Comparison of ENCODE assay signal across 13 mouse cellular contexts in genomic region chr2:6444723-6445169, GRCm38 (mm10).
DNase-seq lines count a peak whose midpoint lies in the region; ATAC-seq lines count a peak whose summit lies in the region.
"Had no signal": no experiment of that assay in that cellular context is flagged by ENCODE, and none has a peak within 500 bp of the region (broad histone marks: within the 10 kb centered on the region; RNA-seq: fewer than 3 reads in every experiment).

No protein-coding gene starts in this region.

- no peaks in the 10 kb centered on the region for H3K27me3 ChIP-seq in heart, embryonic 10.5 days (ENCODE audit: insufficient read depth, poor library complexity, severe bottlenecking)
- H3K27me3 ChIP-seq in liver, embryonic 13.5 days = no peaks in the 10 kb centered on the region
- no peaks in the 10 kb centered on the region for H3K27me3 ChIP-seq in hindbrain, embryonic 10.5 days (ENCODE audit: insufficient read depth, poor library complexity, severe bottlenecking)
- no peaks in the 10 kb centered on the region for H3K27me3 ChIP-seq in forebrain, embryonic 10.5 days (ENCODE audit: poor library complexity, severe bottlenecking)
- H3K27me3 ChIP-seq: hindbrain, embryonic 12.5 days had no signal

- no peak overlapping the region for H3K4me3 ChIP-seq in heart, embryonic 10.5 days
- peak overlapping the region; percentile 21 for H3K4me3 ChIP-seq in liver, embryonic 13.5 days (replicated peaks)
- H3K4me3 ChIP-seq in hindbrain, embryonic 10.5 days = no peak overlapping the region
- no peak overlapping the region for H3K4me3 ChIP-seq in forebrain, embryonic 10.5 days
- H3K4me3 ChIP-seq: hindbrain, embryonic 12.5 days had no signal

- peak overlapping the region; percentile 25; the same call in 1 of the 2 replicates for H3K27ac ChIP-seq in heart, embryonic 10.5 days
- H3K27ac ChIP-seq in liver, embryonic 13.5 days = peak overlapping the region; percentile 85
- H3K27ac ChIP-seq in hindbrain, embryonic 10.5 days = no peak overlapping the region
- no peak overlapping the region for H3K27ac ChIP-seq in forebrain, embryonic 10.5 days
- H3K27ac ChIP-seq: hindbrain, embryonic 12.5 days had no signal

- H3K36me3 ChIP-seq in heart, embryonic 10.5 days = peaks cover 25% of the 10 kb centered on the region
- peaks cover 23% of the 10 kb centered on the region for H3K36me3 ChIP-seq in liver, embryonic 13.5 days
- peaks cover 38% of the 10 kb centered on the region for H3K36me3 ChIP-seq in hindbrain, embryonic 10.5 days
- peaks cover 40% of the 10 kb centered on the region for H3K36me3 ChIP-seq in forebrain, embryonic 10.5 days (replicated peaks)

- peak overlapping the region; percentile 60 for H3K4me2 ChIP-seq in liver, embryonic 13.5 days
- H3K4me2 ChIP-seq: hindbrain, embryonic 12.5 days; lung, embryonic 14.5 days; midbrain, embryonic 11.5 days had no signal

- ATAC-seq in liver, embryonic 13.5 days (ENCODE audit: low read depth) = peak; percentile 94

- WGBS in heart, embryonic 10.5 days = 45% methylated on average over 4 of the region's 4 CpGs
- WGBS in liver, embryonic 13.5 days (ENCODE audit: insufficient replicate concordance) = 25% methylated on average over 4 of the region's 4 CpGs
- 90% methylated on average over 4 of the region's 4 CpGs for WGBS in hindbrain, embryonic 10.5 days
- WGBS in forebrain, embryonic 10.5 days = 91% methylated on average over 4 of the region's 4 CpGs

- DNase-seq in heart, embryonic 10.5 days (ENCODE audit: low spot score) = no peak
- no peak for DNase-seq in heart, adult 11 months
- DNase-seq in A20 (ENCODE audit: low read depth, low spot score) = peak; percentile 54
- DNase-seq in c-Kit-positive CD71-positive TER-119-negative erythroid progenitor cells, embryonic 14.5 days (ENCODE audit: low read depth) = peak; percentile 66
- DNase-seq in liver, embryonic 13.5 days = peak; percentile 72
- DNase-seq in hindbrain, embryonic 10.5 days (ENCODE audit: low spot score) = no peak
- no peak for DNase-seq in neural tube, embryonic 10.5 days (ENCODE audit: extremely low spot score, low spot score)
- DNase-seq in forebrain, embryonic 10.5 days (ENCODE audit: extremely low spot score, low spot score) = no peak
- DNase-seq: kidney, adult 2 months; lung, embryonic 14.5 days; thymus, postnatal 14 days had no signal

- no peaks in the 10 kb centered on the region for H3K9me3 ChIP-seq in heart, embryonic 10.5 days
- no peaks in the 10 kb centered on the region for H3K9me3 ChIP-seq in liver, embryonic 13.5 days (replicated peaks)
- H3K9me3 ChIP-seq in hindbrain, embryonic 10.5 days = no peaks in the 10 kb centered on the region
- no peaks in the 10 kb centered on the region for H3K9me3 ChIP-seq in forebrain, embryonic 10.5 days
- H3K9me3 ChIP-seq: hindbrain, embryonic 12.5 days had no signal

- peak overlapping the region; percentile 58 for H3K9ac ChIP-seq in liver, embryonic 13.5 days
- H3K9ac ChIP-seq: hindbrain, embryonic 12.5 days; lung, embryonic 14.5 days had no signal

- H3K4me1 ChIP-seq in heart, embryonic 10.5 days = peaks cover 16% of the 10 kb centered on the region
- H3K4me1 ChIP-seq in liver, embryonic 13.5 days (replicated peaks) = peaks cover 56% of the 10 kb centered on the region
- H3K4me1 ChIP-seq in hindbrain, embryonic 10.5 days (replicated peaks) = 0 out of 2 replicates have a peak, but pooled peaks cover 2% of the 10 kb centered on the region
- no peaks in the 10 kb centered on the region for H3K4me1 ChIP-seq in forebrain, embryonic 10.5 days

Comparison
In these comparisons a context has a peak if more than half of its experiments do, and no peak if none do; other contexts are left out.
1. DNase-seq: peak in A20 (single experiment), c-Kit-positive CD71-positive TER-119-negative erythroid progenitor cells, embryonic 14.5 days (single experiment) and liver, embryonic 13.5 days (single experiment); none in heart, embryonic 10.5 days (single experiment), heart, adult 11 months (single experiment), hindbrain, embryonic 10.5 days (single experiment), neural tube, embryonic 10.5 days (single experiment) and forebrain, embryonic 10.5 days (single experiment).
2. H3K27ac ChIP-seq: peak in heart, embryonic 10.5 days (single experiment) and liver, embryonic 13.5 days (single experiment); none in hindbrain, embryonic 10.5 days (single experiment) and forebrain, embryonic 10.5 days (single experiment).